Mouse (Mus musculus) layer of hippocampus, postnatal 14 days (tissue): ENCODE measurements around the gene Barhl2. TPM values are rescaled to one million over a fixed set of nuclear protein-coding genes. Genes with fewer than 3 reads are reported as not detected.

ENCODE experiments used
- DNase-seq, 2 experiments: peaks; one replicate each; pipeline ENCODE4 v3.0.0; 2021 to 2022; ENCODE audit warnings: low spot score in 2 of 2, mixed read lengths in 1 of 2
- long read RNA-seq, 2 experiments: library from polyadenylated mRNA; stranded (forward); transcript quantifications; one replicate each; pipeline ENCODE4 v2.0.0; 2021
- total RNA-seq, 2 experiments: library from RNA; stranded (reverse); gene quantifications; 2 replicates each; pipeline ENCODE4 v1.2.3; 2021

The Barhl2 gene
- total RNA-seq, result under 1 TPM; 0.17 to 0.32 TPM
- long read RNA-seq, experiment 1, result 0 reads
- long read RNA-seq, experiment 2, result 0 reads

- DNase-seq, result no peak
These were observed at the start of gene Barhl2 for GRCm38 (mm10) chr5:106457986-106458476. Gene Barhl2, minus strand, starts transcription at chr5:106458166.

- peak in 1 of 2 experiments; percentile 9 for DNase-seq
These were observed 48.1 kb upstream of the Barhl2 start for GRCm38 (mm10) chr5:106506061-106506460.

GRCm38 (mm10) chr5:106502684-106503545 lies 44.9 kb upstream of the Barhl2 start:
- no peak for DNase-seq

- DNase-seq, result no peak
These were observed 44.3 kb upstream of the Barhl2 start for GRCm38 (mm10) chr5:106502271-106502670.

- DNase-seq, result no peak
These were observed 33.8 kb upstream of the Barhl2 start for GRCm38 (mm10) chr5:106491771-106492170.

GRCm38 (mm10) chr5:106472105-106472500 lies 14.1 kb upstream of the Barhl2 start:
- no peak for DNase-seq

- no peak for DNase-seq
These were observed 13.5 kb upstream of the Barhl2 start for GRCm38 (mm10) chr5:106471235-106472104.

GRCm38 (mm10) chr5:106465129-106465790 lies 7.3 kb upstream of the Barhl2 start:
- no peak for DNase-seq

- no peak for DNase-seq
These were observed 6.6 kb upstream of the Barhl2 start for GRCm38 (mm10) chr5:106464336-106465128.

GRCm38 (mm10) chr5:106463661-106464191 lies 5.8 kb upstream of the Barhl2 start:
- no peak for DNase-seq

- DNase-seq, result no peak
These were observed 3.9 kb upstream of the Barhl2 start for GRCm38 (mm10) chr5:106461913-106462312.

- DNase-seq, result no peak
These were observed 3.5 kb upstream of the Barhl2 start for GRCm38 (mm10) chr5:106461431-106461830.

GRCm38 (mm10) chr5:106460535-106460934 lies 2.6 kb upstream of the Barhl2 start:
- no peak for DNase-seq

- no peak for DNase-seq
These were observed 2.1 kb upstream of the Barhl2 start for GRCm38 (mm10) chr5:106460001-106460511.

- DNase-seq, result no peak
These were observed 1.2 kb upstream of the Barhl2 start for GRCm38 (mm10) chr5:106459120-106459641.

- DNase-seq, result no peak
These were observed 632 bp upstream of the Barhl2 start for GRCm38 (mm10) chr5:106458477-106459119.

- no peak for DNase-seq
These were observed 648 bp downstream of the Barhl2 start for GRCm38 (mm10) chr5:106457111-106457925.

GRCm38 (mm10) chr5:106455984-106456383 lies 2.0 kb downstream of the Barhl2 start:
- DNase-seq, result no peak
